Mouse (Mus musculus): ENCODE data around the gene Zfp819.

GRCm38 (mm10) chr7:43622927-43623326 is 16.0 kb downstream of the Zfp819 start:
- TF ChIP-seq CTCF (IDR thresholded peaks at IDR 0.05; ENCODE audit: borderline replicate concordance, extremely low read depth, insufficient read depth, insufficient read length) (no peak), POLR2A (IDR thresholded peaks at IDR 0.05; ENCODE audit: borderline replicate concordance, extremely low read depth, insufficient read depth, insufficient read length, poor library complexity, severe bottlenecking) (no peak)
